Mouse (Mus musculus): ENCODE measurements at regions not wholly inside any gene's neighbourhood (a gene's known extent, or its start where the extent isn't known, plus 50 kb on each side); places are given as distances from the start of the nearest gene placed in this dataset.

GRCm38 (mm10) chr13:82059498-82059897, 276.6 kb downstream of the Cetn3 start:
- TF ChIP-seq POLR2A (IDR thresholded peaks at IDR 0.05; ENCODE audit: low read depth, low read length), result no peak
- no peak for TF ChIP-seq CTCF (IDR thresholded peaks at IDR 0.05; ENCODE audit: extremely low read depth, insufficient read length, insufficient replicate concordance, low read depth, low read length)

Data from small intestine, adult 2 months (tissue).